Mouse (Mus musculus) liver, embryonic 11.5 days (tissue): ENCODE results near the gene Ghsr. TPM values are rescaled to one million over a fixed set of nuclear protein-coding genes. Genes with fewer than 3 reads are reported as not detected.

Experiments used
- ATAC-seq: fragments of 200-750 bp; cut with Nextera tagmentation; replicated peaks from 2 replicates; pipeline ENCODE4 v1.8.0; 2017; ENCODE audit warnings: moderate number of reproducible peaks, mild to moderate bottlenecking, moderate TSS enrichment, moderate library complexity; ENCODE audit not compliant: low FRiP score
- DNase-seq: peaks from one replicate; pipeline ENCODE4 v3.0.0-alpha.2; 2017; ENCODE audit warnings: low spot score
- H3K27ac ChIP-seq: fragments of 300-500 bp; sonication (generic); 2 replicates; pipeline ENCODE4 v1.5.1; 2014; ENCODE audit warnings: mild to moderate bottlenecking, low read depth, low read length, control low read depth
- H3K27me3 ChIP-seq: fragments of 300-500 bp; sonication (generic); replicated peaks from 2 replicates; pipeline ENCODE4 v1.6.1; 2014; ENCODE audit warnings: low read length, mixed read lengths; ENCODE audit not compliant: control insufficient read depth, insufficient read depth
- H3K36me3 ChIP-seq: fragments of 300-500 bp; sonication (generic); 2 replicates; pipeline ENCODE4 v1.6.1; 2014; ENCODE audit warnings: mild to moderate bottlenecking, low read length, moderate library complexity, mixed read lengths; ENCODE audit not compliant: control insufficient read depth, insufficient read depth
- H3K4me1 ChIP-seq: fragments of 300-500 bp; sonication (generic); replicated peaks from 2 replicates; pipeline ENCODE4 v1.6.1; 2014; ENCODE audit warnings: low read length, mixed read lengths; ENCODE audit not compliant: control insufficient read depth, insufficient read depth
- H3K4me2 ChIP-seq: fragments of 300-500 bp; sonication (generic); 2 replicates; pipeline ENCODE4 v1.6.1; 2014; ENCODE audit warnings: mild to moderate bottlenecking, control low read depth, moderate library complexity
- H3K4me3 ChIP-seq: fragments of 300-500 bp; sonication (generic); 2 replicates; pipeline ENCODE4 v1.5.1; 2014; ENCODE audit warnings: low read depth, low read length, control low read depth
- H3K9ac ChIP-seq: fragments of 300-500 bp; sonication (generic); 2 replicates; pipeline ENCODE4 v1.6.1; 2014; ENCODE audit warnings: low read depth, low read length, control low read depth
- H3K9me3 ChIP-seq: fragments of 300-500 bp; sonication (generic); 2 replicates; pipeline ENCODE4 v1.6.1; 2016; ENCODE audit warnings: low read length, inconsistent platforms, mixed read lengths; ENCODE audit not compliant: control insufficient read depth
- WGBS: fragments of 180-500 bp; shearing (Covaris S2); extraction: QIAGEN DNeasy Blood & Tissue Kit; methylation state at CpG from one replicate; pipeline ENCODE4 v1.1.7; 2014; 5-methylcytosine and 5-hydroxymethylcytosine counted together
- polyA plus RNA-seq: library from polyadenylated mRNA; unstranded; fragments of >200 nt; fragmentation: Nextera tagmentation; extraction: Ambion mirVana; gene quantifications from 2 replicates; pipeline ENCODE4 v1.2.1, GENCODE M21; 2014

Ghsr gene
- polyA plus RNA-seq, 1 experiment from 2014 or later = not detected

DNA sequence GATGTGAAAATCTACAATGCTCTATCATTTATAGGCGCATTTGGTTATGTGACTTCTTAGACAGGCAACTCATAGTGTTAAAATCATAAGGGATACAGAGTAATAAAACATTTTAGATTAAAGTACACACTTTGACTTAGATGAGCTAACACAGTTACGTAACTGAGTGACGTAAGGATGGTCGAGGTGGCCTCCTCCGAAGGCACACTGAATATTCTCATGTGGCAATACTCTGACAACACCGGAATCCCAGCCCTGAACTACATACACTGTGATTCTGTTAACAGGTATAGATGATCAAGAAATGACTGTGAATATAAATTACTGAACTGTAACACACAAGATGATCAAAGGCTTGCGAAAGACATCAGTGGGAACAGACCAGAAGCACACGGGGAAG is 47.5 kb downstream of the Ghsr start:
- Histone ChIP-seq H3K9ac (no peak overlapping the region), H3K27ac (no peak overlapping the region), H3K27me3 (no peaks in the 10 kb centered on the region), H3K4me3 (no peak overlapping the region), H3K4me2 (no peak overlapping the region), H3K36me3 (no peaks in the 10 kb centered on the region), H3K4me1 (no peaks in the 10 kb centered on the region), H3K9me3 (no peaks in the 10 kb centered on the region)
- ATAC-seq (no peak), DNase-seq (no peak)
- 92% methylated on average over 8 of the region's 8 CpGs for WGBS

DNA sequence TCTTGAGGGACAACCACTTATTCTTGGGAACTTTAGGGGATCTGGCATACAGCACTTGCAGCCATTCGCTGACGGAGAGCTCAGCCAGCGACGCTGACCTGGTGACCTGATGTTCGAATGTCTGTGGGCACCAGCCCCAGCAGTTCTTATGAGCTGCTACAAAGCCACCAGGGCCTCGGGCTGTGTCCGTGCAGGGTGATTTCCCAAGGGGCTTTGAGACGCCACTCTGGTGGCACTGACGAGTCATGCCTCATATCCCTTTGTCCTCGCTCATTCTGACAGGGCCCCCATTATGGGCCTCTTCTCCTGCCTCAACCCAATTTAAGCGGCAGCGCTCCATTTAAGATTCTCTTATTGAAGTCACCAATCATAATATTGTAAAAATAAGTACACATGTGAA is 50.8 kb downstream of the Ghsr start:
- no peak for DNase-seq

DNA sequence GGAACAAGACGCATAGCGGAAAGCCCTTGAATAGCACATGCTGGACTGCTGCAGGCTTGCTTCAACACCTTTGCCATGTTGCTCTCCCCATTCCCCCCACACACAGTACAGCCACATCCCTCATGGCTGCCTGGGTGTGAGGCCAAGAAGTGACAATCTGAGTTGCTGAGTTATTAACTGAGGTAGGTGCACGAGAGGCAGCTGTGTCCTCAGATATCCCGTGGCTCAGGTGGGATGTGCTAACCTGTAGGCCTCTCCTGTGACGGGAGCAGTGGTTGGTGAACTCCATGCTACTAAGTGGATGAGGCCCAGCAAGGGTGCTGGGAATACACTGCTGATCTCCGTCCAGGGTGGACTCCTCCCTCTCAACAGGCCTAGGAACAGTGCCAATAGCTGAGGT is 51.4 kb downstream of the Ghsr start:
- no peak for ATAC-seq
- 88% methylated on average over 6 of the region's 6 CpGs for WGBS
- DNase-seq = no peak
- Histone ChIP-seq H3K9me3 (no peaks in the 10 kb centered on the region), H3K27me3 (no peaks in the 10 kb centered on the region), H3K4me3 (no peak overlapping the region), H3K9ac (no peak overlapping the region), H3K4me2 (no peak overlapping the region), H3K4me1 (no peaks in the 10 kb centered on the region), H3K36me3 (peaks cover 7% of the 10 kb centered on the region), H3K27ac (no peak overlapping the region)

More for the DNA sequence above, 50.8 kb downstream of the Ghsr start:
- H3K9me3 ChIP-seq = no peaks in the 10 kb centered on the region
- no peak overlapping the region for H3K4me3 ChIP-seq
- H3K27ac ChIP-seq = no peak overlapping the region
- no peak overlapping the region for H3K4me2 ChIP-seq
- H3K27me3 ChIP-seq = no peaks in the 10 kb centered on the region
- ATAC-seq = no peak
- WGBS = 84% methylated on average over 12 of the region's 12 CpGs
- H3K4me1 ChIP-seq = no peaks in the 10 kb centered on the region
- peaks cover 4% of the 10 kb centered on the region for H3K36me3 ChIP-seq
- H3K9ac ChIP-seq = no peak overlapping the region

DNA sequence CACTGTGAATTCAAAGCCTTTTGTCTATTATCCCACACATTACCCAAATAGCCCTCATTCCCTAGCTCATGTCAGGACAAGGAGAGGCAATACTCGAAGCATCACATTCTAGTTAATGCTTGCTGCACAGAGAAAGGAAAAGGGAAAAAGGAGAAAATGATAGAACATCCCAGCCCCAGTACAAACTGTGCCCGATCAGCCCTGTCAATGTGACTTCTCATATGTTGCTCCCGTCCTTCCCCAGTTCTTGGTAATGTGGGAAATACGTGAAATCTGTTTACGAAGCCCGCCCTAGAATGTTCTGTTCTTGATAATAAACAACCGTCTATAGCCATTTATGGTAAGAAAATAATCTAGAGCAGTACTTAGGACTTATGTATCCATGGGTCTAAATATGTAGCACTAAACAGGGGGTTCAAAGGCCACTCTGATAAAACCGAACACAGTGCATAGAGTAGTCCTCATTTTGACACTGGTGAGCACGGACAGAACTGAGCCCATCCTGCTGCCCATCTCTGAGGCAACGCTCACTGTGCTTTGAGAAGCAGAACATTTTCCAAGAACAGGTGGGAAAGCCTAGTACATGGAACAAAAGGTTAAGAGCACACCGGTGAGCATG is 53.0 kb downstream of the Ghsr start:
- H3K27ac ChIP-seq = no peak overlapping the region
- H3K4me1 ChIP-seq = no peaks in the 10 kb centered on the region
- DNase-seq (no peak), ATAC-seq (no peak)
- H3K4me2 ChIP-seq = no peak overlapping the region
- no peak overlapping the region for H3K9ac ChIP-seq
- no peaks in the 10 kb centered on the region for H3K27me3 ChIP-seq
- no peak overlapping the region for H3K4me3 ChIP-seq
- WGBS = 88% methylated on average over 11 of the region's 11 CpGs
- peaks cover 14% of the 10 kb centered on the region for H3K36me3 ChIP-seq
- no peaks in the 10 kb centered on the region for H3K9me3 ChIP-seq

DNA sequence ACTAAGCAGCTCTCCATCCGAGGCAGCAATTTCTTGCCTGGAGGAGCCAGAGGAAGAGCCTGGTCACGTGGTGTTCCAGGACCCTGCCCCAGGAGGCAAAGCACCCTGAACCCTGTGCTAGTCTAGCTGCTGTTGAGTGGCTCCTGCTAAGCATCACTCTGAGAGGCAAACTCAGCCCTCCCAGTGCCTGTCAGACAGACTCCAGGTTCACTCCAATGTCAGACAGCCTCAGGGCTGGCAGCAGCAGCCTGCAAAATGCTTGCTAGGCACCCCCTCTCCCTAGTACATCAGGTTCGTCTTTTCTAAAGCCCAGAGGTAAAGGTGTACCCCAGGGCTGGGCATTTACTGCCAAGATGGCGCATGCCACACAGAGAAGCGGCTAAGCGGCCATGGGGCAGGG is 56.3 kb downstream of the Ghsr start:
- DNase-seq (no peak), ATAC-seq (no peak)

More for the DNA sequence above, 56.3 kb downstream of the Ghsr start:
- Histone ChIP-seq H3K4me3 (no peak overlapping the region), H3K27me3 (no peaks in the 10 kb centered on the region), H3K27ac (no peak overlapping the region), H3K4me2 (no peak overlapping the region), H3K9ac (no peak overlapping the region), H3K36me3 (peaks cover 14% of the 10 kb centered on the region), H3K9me3 (no peaks in the 10 kb centered on the region), H3K4me1 (no peaks in the 10 kb centered on the region)
- WGBS = 87% methylated on average over 6 of the region's 6 CpGs

Other genes with a start within 250 kb of the Ghsr start
- gene Ect2, start 217.5 kb upstream of the Ghsr start, polyA plus RNA-seq = 52.3 and 56.5 TPM in 2 replicates
- 4.2 and 5.0 TPM in 2 replicates for gene Nceh1, start 188.4 kb upstream of the Ghsr start, polyA plus RNA-seq
- gene Tnfsf10, start 54.3 kb upstream of the Ghsr start, polyA plus RNA-seq = 0.03 and 0.05 TPM in 2 replicates